In genomic region chr2:166246401-166247189, GRCm38 (mm10) we compare ENCODE assay signal across 16 mouse cellular contexts.
DNase-seq lines count a peak whose midpoint lies in the region; ATAC-seq and TF ChIP-seq lines count a peak whose summit lies in the region.
"Had no signal": no experiment of that assay in that cellular context is flagged by ENCODE, and none has a peak within 500 bp of the region (broad histone marks: within the 10 kb centered on the region; RNA-seq: fewer than 3 reads in every experiment).

No protein-coding gene starts in this region.

- H3K4me1 ChIP-seq in kidney, adult 2 months (ENCODE audit: control insufficient read depth, insufficient read depth, low read length), result no peaks in the 10 kb centered on the region
- H3K4me1 ChIP-seq in thymus, adult 2 months (replicated peaks; ENCODE audit: control insufficient read depth, insufficient read depth, low read length), result peaks cover 5% of the 10 kb centered on the region; the same call in 1 of the 2 replicates
- peaks cover 14% of the 10 kb centered on the region for H3K4me1 ChIP-seq in liver, postnatal 0 days (ENCODE audit: insufficient read depth)

- H3K27ac ChIP-seq in kidney, adult 2 months (ENCODE audit: insufficient read depth, low read depth, low read length), result no peak overlapping the region
- H3K27ac ChIP-seq in thymus, adult 2 months (ENCODE audit: control insufficient read depth, insufficient read depth, low read length), result no peak overlapping the region
- H3K27ac ChIP-seq in liver, postnatal 0 days (ENCODE audit: low read depth), result 0 out of 2 replicates have a peak overlapping the region, but pooled peaks have one; percentile 44
- H3K27ac ChIP-seq: heart, adult 2 months; hindbrain, embryonic 12.5 days; limb, embryonic 15.5 days; midbrain, embryonic 12.5 days had no signal

- peak; percentile 18 for DNase-seq in kidney, adult 2 months
- no peak for DNase-seq in kidney, adult 18-20 months
- peak; percentile 49 for DNase-seq in thymus, adult 2 months
- DNase-seq in thymus, adult 18-20 months, result no peak
- peak; percentile 62 for DNase-seq in liver, postnatal 0 days
- no peak for DNase-seq in right cerebral cortex, postnatal 4 days
- no peak for DNase-seq in lung, postnatal 4 days
- DNase-seq: adrenal gland, postnatal 36 days; cerebellum, adult 9-10 months; embryo, embryonic 11 days; heart, adult 2 months had no signal

- peak; percentile 82 for ATAC-seq in liver, postnatal 0 days
- no peak for ATAC-seq in granulocyte monocyte progenitor cell, adult 5-6 weeks (replicated peaks; ENCODE audit: poor library complexity, severe bottlenecking)
- ATAC-seq: forebrain, embryonic 14.5 days had no signal

- H3K4me2 ChIP-seq in liver, postnatal 0 days (ENCODE audit: low read depth, low read length), result peak overlapping the region; percentile 50
- H3K4me2 ChIP-seq: hindbrain, embryonic 12.5 days; limb, embryonic 15.5 days; midbrain, embryonic 12.5 days had no signal

- no peaks in the 10 kb centered on the region for H3K27me3 ChIP-seq in kidney, adult 2 months (replicated peaks; ENCODE audit: control insufficient read depth, insufficient read depth, low read length)
- no peaks in the 10 kb centered on the region for H3K27me3 ChIP-seq in thymus, adult 2 months (ENCODE audit: control insufficient read depth, insufficient read depth, low read length)
- no peaks in the 10 kb centered on the region for H3K27me3 ChIP-seq in liver, postnatal 0 days (ENCODE audit: insufficient read depth, low read length)
- H3K27me3 ChIP-seq: limb, embryonic 15.5 days had no signal

- no peaks in the 10 kb centered on the region for H3K9me3 ChIP-seq in liver, postnatal 0 days (ENCODE audit: low read length)
- H3K9me3 ChIP-seq: hindbrain, embryonic 12.5 days; limb, embryonic 15.5 days; midbrain, embryonic 12.5 days had no signal

- TF ChIP-seq POLR2A in kidney, adult 2 months (IDR thresholded peaks at IDR 0.05; ENCODE audit: low read depth, low read length), result no peak
- no peak for TF ChIP-seq POLR2A in thymus, adult 2 months (IDR thresholded peaks at IDR 0.05; ENCODE audit: control insufficient read depth, extremely low read depth, insufficient read depth, low read length, poor library complexity)

- H3K36me3 ChIP-seq in kidney, adult 2 months (ENCODE audit: control insufficient read depth, insufficient read depth, low read length), result no peaks in the 10 kb centered on the region
- H3K36me3 ChIP-seq in thymus, adult 2 months (ENCODE audit: control insufficient read depth, insufficient read depth, low read length), result no peaks in the 10 kb centered on the region
- H3K36me3 ChIP-seq in liver, postnatal 0 days (replicated peaks; ENCODE audit: insufficient read depth, low read length), result no peaks in the 10 kb centered on the region
- H3K36me3 ChIP-seq: hindbrain, embryonic 12.5 days; limb, embryonic 15.5 days; midbrain, embryonic 12.5 days had no signal

- no peak overlapping the region for H3K4me3 ChIP-seq in kidney, adult 2 months (ENCODE audit: insufficient read depth, low read depth, low read length)
- no peak overlapping the region for H3K4me3 ChIP-seq in thymus, adult 2 months (ENCODE audit: control insufficient read depth, insufficient read depth, low read length)
- no peak overlapping the region for H3K4me3 ChIP-seq in liver, postnatal 0 days (ENCODE audit: low read depth, low read length)
- H3K4me3 ChIP-seq: heart, adult 2 months; hindbrain, embryonic 12.5 days; limb, embryonic 15.5 days; midbrain, embryonic 12.5 days had no signal

- 77% methylated on average over 17 of the region's 17 CpGs for WGBS in kidney, adult 2 months
- WGBS in thymus, adult 2 months, result 64% methylated on average over 17 of the region's 17 CpGs
- 57% methylated on average over 17 of the region's 17 CpGs for WGBS in liver, postnatal 0 days (ENCODE audit: insufficient replicate concordance)

- no peak for TF ChIP-seq EP300 in liver, postnatal 0 days (IDR thresholded peaks at IDR 0.05; ENCODE audit: low read depth)

- TF ChIP-seq CTCF in kidney, adult 2 months (conservative IDR thresholded peaks at IDR 0.05; ENCODE audit: insufficient read depth, insufficient read length, low read depth, low read length), result no peak
- TF ChIP-seq CTCF in thymus, adult 2 months (IDR thresholded peaks at IDR 0.05; ENCODE audit: borderline replicate concordance, control insufficient read depth, extremely low read depth, insufficient read depth, low read length, poor library complexity), result no peak
- no peak for TF ChIP-seq CTCF in liver, postnatal 0 days (IDR thresholded peaks at IDR 0.05; ENCODE audit: low read depth)

- H3K9ac ChIP-seq in liver, postnatal 0 days (replicated peaks), result no peak overlapping the region
- H3K9ac ChIP-seq: hindbrain, embryonic 12.5 days; limb, embryonic 15.5 days; midbrain, embryonic 12.5 days had no signal

Comparison
In these comparisons a context has a peak if more than half of its experiments do, and no peak if none do; other contexts are left out.
1. DNase-seq: peak in kidney, adult 2 months (single experiment), thymus, adult 2 months (single experiment) and liver, postnatal 0 days (single experiment); none in kidney, adult 18-20 months (single experiment), thymus, adult 18-20 months (0 of 2), right cerebral cortex, postnatal 4 days (single experiment) and lung, postnatal 4 days (0 of 2).